In genomic region chr8:111358905-111359304, GRCm38 (mm10) we compare ENCODE assay signal across 25 mouse cellular contexts. TPM values are rescaled to one million over a fixed set of nuclear protein-coding genes. Genes with fewer than 3 reads are reported as not detected.
DNase-seq lines count a peak whose midpoint lies in the region; TF ChIP-seq lines count a peak whose summit lies in the region.
"Had no signal": no experiment of that assay in that cellular context is flagged by ENCODE, and none has a peak within 500 bp of the region (broad histone marks: within the 10 kb centered on the region; RNA-seq: fewer than 3 reads in every experiment).

No protein-coding gene starts in this region.

- no peaks in the 10 kb centered on the region for H3K4me1 ChIP-seq in heart, adult 2 months (ENCODE audit: control insufficient read depth, insufficient read depth, low read length)
- no peaks in the 10 kb centered on the region for H3K4me1 ChIP-seq in ES-Bruce4 (ENCODE audit: control insufficient read depth, insufficient read depth, low read length)
- H3K4me1 ChIP-seq: embryonic facial prominence, embryonic 15.5 days had no signal

- no peak for TF ChIP-seq POLR2A in heart, adult 2 months (IDR thresholded peaks at IDR 0.05; ENCODE audit: insufficient read depth, low read depth, low read length)
- TF ChIP-seq POLR2A in ES-Bruce4 (IDR thresholded peaks at IDR 0.05; ENCODE audit: insufficient read depth, low read length): no peak

- no peaks in the 10 kb centered on the region for H3K9me3 ChIP-seq in ES-Bruce4 (replicated peaks; ENCODE audit: control insufficient read depth, insufficient read depth, low read length, poor library complexity, severe bottlenecking)
- H3K9me3 ChIP-seq: embryonic facial prominence, embryonic 15.5 days; forebrain, embryonic 10.5 days; heart, embryonic 15.5 days; hindbrain, embryonic 10.5 days had no signal

- no peak for TF ChIP-seq EP300 in heart, adult 2 months (IDR thresholded peaks at IDR 0.05; ENCODE audit: insufficient read depth, low read depth, low read length)
- TF ChIP-seq EP300 in ES-Bruce4 (IDR thresholded peaks at IDR 0.05; ENCODE audit: insufficient read depth, low read depth, low read length): no peak

- no peaks in the 10 kb centered on the region for H3K36me3 ChIP-seq in heart, adult 2 months (ENCODE audit: control insufficient read depth, insufficient read depth, low read length)
- no peaks in the 10 kb centered on the region for H3K36me3 ChIP-seq in ES-Bruce4 (ENCODE audit: control insufficient read depth, insufficient read depth, low read length, poor library complexity, severe bottlenecking)
- H3K36me3 ChIP-seq: embryonic facial prominence, embryonic 15.5 days; forebrain, embryonic 10.5 days; heart, embryonic 15.5 days; hindbrain, embryonic 10.5 days had no signal

- H3K27me3 ChIP-seq in heart, adult 2 months (ENCODE audit: control insufficient read depth, insufficient read depth, low read length): no peaks in the 10 kb centered on the region
- H3K27me3 ChIP-seq in ES-Bruce4 (ENCODE audit: control insufficient read depth, insufficient read depth, low read length, poor library complexity, severe bottlenecking): no peaks in the 10 kb centered on the region
- H3K27me3 ChIP-seq: embryonic facial prominence, embryonic 15.5 days; heart, embryonic 15.5 days had no signal

- no peaks in the 10 kb centered on the region for H3K79me2 ChIP-seq in heart, adult 2 months (replicated peaks; ENCODE audit: control insufficient read depth, insufficient read depth, low read length)

- intact Hi-C loops in heart, adult 2 months (cut with DNase I): no loop called here
- intact Hi-C loops in heart, postnatal 36 days (cut with DNase I): no loop called here
- intact Hi-C loops in left cerebral cortex, adult 2 months (cut with DNase I): no loop called here
- intact Hi-C loops in left cerebral cortex, postnatal 36 days (cut with DNase I): no loop called here

- 0 out of 2 replicates have a peak, but pooled peaks have one; percentile 22 for TF ChIP-seq CTCF in heart, adult 2 months (IDR thresholded peaks at IDR 0.05)
- peak; percentile 22 for TF ChIP-seq CTCF in left cerebral cortex, adult 2 months (IDR thresholded peaks at IDR 0.05)
- peak; percentile 28 for TF ChIP-seq CTCF in ES-Bruce4 (IDR thresholded peaks at IDR 0.05; ENCODE audit: low read depth, low read length)

- H3K9ac ChIP-seq in heart, adult 2 months (ENCODE audit: low read depth, low read length): no peak overlapping the region
- H3K9ac ChIP-seq in ES-Bruce4 (ENCODE audit: low read depth, poor library complexity, severe bottlenecking): no peak overlapping the region
- H3K9ac ChIP-seq: embryonic facial prominence, embryonic 15.5 days; heart, embryonic 15.5 days; hindbrain, embryonic 14.5 days had no signal

- no peak overlapping the region for H3K4me3 ChIP-seq in heart, adult 2 months
- no peak overlapping the region for H3K4me3 ChIP-seq in left cerebral cortex, adult 2 months
- no peak overlapping the region for H3K4me3 ChIP-seq in ES-Bruce4 (ENCODE audit: low read depth, low read length)
- H3K4me3 ChIP-seq: embryonic facial prominence, embryonic 15.5 days; erythroblast, embryonic 14.5 days; forebrain, embryonic 10.5 days; heart, embryonic 15.5 days; hindbrain, embryonic 10.5 days had no signal

- H3K27ac ChIP-seq in heart, adult 2 months: no peak overlapping the region
- no peak overlapping the region for H3K27ac ChIP-seq in left cerebral cortex, adult 2 months
- H3K27ac ChIP-seq in ES-Bruce4 (ENCODE audit: insufficient read depth, low read length): no peak overlapping the region
- H3K27ac ChIP-seq: embryonic facial prominence, embryonic 15.5 days; forebrain, embryonic 10.5 days; heart, embryonic 15.5 days; hindbrain, embryonic 10.5 days; hindbrain, embryonic 14.5 days had no signal

- no peak for DNase-seq in heart, adult 2 months
- no peak for DNase-seq in heart, postnatal 36 days
- DNase-seq in left cerebral cortex, adult 2 months (ENCODE audit: extremely low spot score in 1 of 2, low spot score in 2 of 2): no peak
- DNase-seq in left cerebral cortex, postnatal 36 days (ENCODE audit: low spot score in 2 of 2): no peak
- no peak for DNase-seq in urinary bladder, postnatal 14 days (ENCODE audit: low spot score)
- DNase-seq in right cerebral cortex, postnatal 10 days (ENCODE audit: low spot score in 2 of 2): no peak
- DNase-seq: adrenal gland, postnatal 10 days; cerebellum, adult 11 months; cerebellum, adult 8-10 months; cerebellum, postnatal 14 days; embryo, embryonic 11 days; gastrocnemius, postnatal 10 days; heart, adult 18-20 months; heart, postnatal 14 days had no signal

- WGBS in heart, adult 2 months: 53% methylated on average over 1 of the region's 1 CpGs

RNA-seq across cellular contexts. Expression of gene Mlkl, which starts 20.9 kb away (rescaled TPM):
- 1 to 10 TPM; 2.8 TPM for total RNA-seq in heart, adult 2 months (2021)
- 1.1 and 3.3 TPM in 2 replicates for polyA plus RNA-seq in heart, adult 2 months (2012; rRNA removed)
- 1 to 10 TPM; 2.5 to 3.5 TPM for total RNA-seq in heart, postnatal 36 days (2021)
- under 1 TPM; 0.42 to 0.61 TPM for total RNA-seq in left cerebral cortex, adult 2 months (2021)
- total RNA-seq in left cerebral cortex, postnatal 36 days (2021): under 1 TPM; 0.20 to 0.23 TPM
- polyA plus RNA-seq in ES-Bruce4 (2011; ENCODE audit: insufficient read depth, insufficient read length, low read depth, missing spikeins): 0.61 and 1.3 TPM in 2 replicates

RNA-seq across cellular contexts. Expression of gene Fa2h, which starts 34.7 kb away (rescaled TPM):
- total RNA-seq in heart, adult 2 months (2021): under 1 TPM in 1 of 2 experiments, not detected in 1; 0.18 TPM
- polyA plus RNA-seq in heart, adult 2 months (2012; rRNA removed): 0.18 and 0.29 TPM in 2 replicates
- total RNA-seq in heart, postnatal 36 days (2021): under 1 TPM; 0.16 to 0.19 TPM
- total RNA-seq in left cerebral cortex, adult 2 months (2021): 10 to 100 TPM; 12.4 to 13.7 TPM
- total RNA-seq in left cerebral cortex, postnatal 36 days (2021): 10 to 100 TPM; 20.4 to 31.0 TPM
- 0.35 and 0.69 TPM in 2 replicates for polyA plus RNA-seq in ES-Bruce4 (2011; ENCODE audit: insufficient read depth, insufficient read length, low read depth, missing spikeins)
- total RNA-seq: common myeloid progenitor, adult 5-6 weeks; ES-E14 had no signal
- polyA plus RNA-seq: embryonic facial prominence, embryonic 11.5 days; erythroblast, embryonic 14.5 days; forebrain, embryonic 10.5 days; forebrain, embryonic 14.5 days; heart, embryonic 15.5 days had no signal

RNA-seq across cellular contexts. Expression of gene Rfwd3, which starts 58.9 kb away (rescaled TPM):
- total RNA-seq in heart, adult 2 months (2021): 10 to 100 TPM; 14.2 to 19.0 TPM
- polyA plus RNA-seq in heart, adult 2 months (2012; rRNA removed): 9.4 and 18.2 TPM in 2 replicates
- 10 to 100 TPM; 16.7 to 21.3 TPM for total RNA-seq in heart, postnatal 36 days (2021)
- 10 to 100 TPM; 19.6 to 19.9 TPM for total RNA-seq in left cerebral cortex, adult 2 months (2021)
- 10 to 100 TPM; 20.2 to 20.5 TPM for total RNA-seq in left cerebral cortex, postnatal 36 days (2021)
- 76.1 and 80.6 TPM in 2 replicates for polyA plus RNA-seq in ES-Bruce4 (2011; ENCODE audit: insufficient read depth, insufficient read length, low read depth, missing spikeins)

Comparison
In these comparisons a context has a peak if more than half of its experiments do, and no peak if none do; other contexts are left out.
1. RNA of gene Fa2h, which starts 34.7 kb away (total RNA-seq): 20.4 to 31.0 TPM in left cerebral cortex, postnatal 36 days and 12.4 to 13.7 TPM in left cerebral cortex, adult 2 months; 0.16 to 0.19 TPM in heart, postnatal 36 days and 0.18 TPM in heart, adult 2 months; every median in the first group is over 10 times any median in the second.
2. Peak in every context shown above with its lines, with median percentiles within 50 percentile points of each other: CTCF ChIP-seq.